Mouse (Mus musculus) thymus, adult 2 months (tissue): Measurements from ENCODE around the gene Rusc2.

Experiments used
- CTCF ChIP-seq: fragments of 200-500 bp; IDR thresholded peaks from 2 replicates; pipeline ENCODE4 v1.5.1; 2012; ENCODE audit warnings: mild to moderate bottlenecking, control low read depth, low read length, moderate library complexity, borderline replicate concordance; ENCODE audit not compliant: control insufficient read depth, poor library complexity, insufficient read depth; ENCODE audit errors: extremely low read depth
- POLR2A ChIP-seq: fragments of 200-500 bp; IDR thresholded peaks from 2 replicates; pipeline ENCODE4 v1.6.1; 2012; ENCODE audit warnings: mild to moderate bottlenecking, low read length, control low read depth, moderate library complexity; ENCODE audit not compliant: control insufficient read depth, poor library complexity, insufficient read depth; ENCODE audit errors: extremely low read depth

DNA sequence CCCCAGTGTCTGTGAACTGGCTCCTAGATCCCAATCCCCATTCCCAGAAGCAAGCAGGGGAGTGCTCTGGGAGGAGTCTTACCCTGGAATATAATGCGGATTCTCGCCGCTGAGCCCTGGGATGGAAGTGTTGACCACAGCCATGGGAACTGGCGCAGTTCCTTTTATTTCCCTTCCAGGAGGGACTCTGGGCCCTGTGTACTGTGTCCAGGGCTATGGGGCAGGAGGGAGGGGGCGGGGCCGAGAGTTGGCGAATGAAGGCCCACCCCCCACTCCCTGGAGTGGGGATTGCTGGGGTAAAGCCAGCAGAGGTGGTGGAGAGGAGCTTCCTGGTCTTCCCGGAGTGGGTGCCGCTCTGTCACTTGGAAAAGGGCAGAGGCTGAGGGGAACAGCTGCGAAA lies 47.2 kb downstream of the Rusc2 start, which contains the start of gene Fam166b:
- TF ChIP-seq CTCF: no peak
- TF ChIP-seq POLR2A: no peak
